Mouse (Mus musculus) kidney, embryonic 15.5 days (tissue): ENCODE measurements around the gene Ackr3. TPM values are rescaled to one million over a fixed set of nuclear protein-coding genes. Genes with fewer than 3 reads are reported as not detected.

ENCODE experiments used
- ATAC-seq: fragments of 200-750 bp; cut with Nextera tagmentation; replicated peaks from 2 replicates; pipeline ENCODE4 v1.8.0; 2017; ENCODE audit warnings: moderate TSS enrichment; ENCODE audit not compliant: low FRiP score
- H3K27ac ChIP-seq: fragments of 300-500 bp; sonication (generic); 2 replicates; pipeline ENCODE4 v1.5.1; 2015; ENCODE audit warnings: mild to moderate bottlenecking, inconsistent platforms
- H3K27me3 ChIP-seq: fragments of 300-500 bp; sonication (generic); 2 replicates; pipeline ENCODE4 v1.6.1; 2015; ENCODE audit warnings: inconsistent platforms
- H3K36me3 ChIP-seq: fragments of 300-500 bp; sonication (generic); 2 replicates; pipeline ENCODE4 v1.6.1; 2015; ENCODE audit warnings: inconsistent platforms
- H3K4me1 ChIP-seq: fragments of 300-500 bp; sonication (generic); 2 replicates; pipeline ENCODE4 v1.6.1; 2015; ENCODE audit warnings: inconsistent platforms
- H3K4me2 ChIP-seq: fragments of 300-500 bp; sonication (generic); 2 replicates; pipeline ENCODE4 v1.6.1; 2015; ENCODE audit warnings: moderate library complexity, mild to moderate bottlenecking, inconsistent platforms
- H3K4me3 ChIP-seq: fragments of 300-500 bp; sonication (generic); replicated peaks from 2 replicates; pipeline ENCODE4 v1.5.1; 2015; ENCODE audit warnings: mild to moderate bottlenecking, inconsistent platforms
- H3K9ac ChIP-seq: fragments of 300-500 bp; sonication (generic); 2 replicates; pipeline ENCODE4 v1.6.1; 2015; ENCODE audit warnings: mild to moderate bottlenecking, inconsistent platforms
- H3K9me3 ChIP-seq: fragments of 300-500 bp; sonication (generic); replicated peaks from 2 replicates; pipeline ENCODE4 v1.6.1; 2016; ENCODE audit warnings: inconsistent platforms
- WGBS: fragments of 180-500 bp; shearing (Covaris S2); methylation state at CpG from one replicate; pipeline ENCODE4 v1.1.7; 2015; ENCODE audit warnings: mixed read lengths; 5-methylcytosine and 5-hydroxymethylcytosine counted together
- polyA plus RNA-seq: library from polyadenylated mRNA; unstranded; fragments of >200 nt; fragmentation: Nextera tagmentation; extraction: Ambion mirVana; gene quantifications from 2 replicates; pipeline ENCODE4 v1.2.1, GENCODE M21; 2015

Ackr3 gene
- polyA plus RNA-seq, 1 experiment from 2014 or later = 46.8 TPM

- ATAC-seq = no peak
- Histone ChIP-seq H3K27ac (no peak overlapping the region), H3K9me3 (no peaks in the 10 kb centered on the region), H3K36me3 (no peaks in the 10 kb centered on the region), H3K4me1 (no peaks in the 10 kb centered on the region), H3K4me3 (no peak overlapping the region), H3K4me2 (no peak overlapping the region), H3K9ac (no peak overlapping the region), H3K27me3 (peaks cover 7% of the 10 kb centered on the region; the same call in 1 of the 2 replicates)
- WGBS = 78% methylated on average over 12 of the region's 12 CpGs
Measured at GRCm38 (mm10) chr1:90180966-90181699, 22.6 kb upstream of the Ackr3 start.

GRCm38 (mm10) chr1:90182521-90182920 lies 21.3 kb upstream of the Ackr3 start:
- H3K36me3 ChIP-seq = no peaks in the 10 kb centered on the region
- H3K9ac ChIP-seq = no peak overlapping the region
- ATAC-seq = no peak
- WGBS = 82% methylated on average over 5 of the region's 5 CpGs
- no peak overlapping the region for H3K4me2 ChIP-seq
- no peak overlapping the region for H3K27ac ChIP-seq
- H3K4me3 ChIP-seq = no peak overlapping the region
- H3K27me3 ChIP-seq = peaks cover 7% of the 10 kb centered on the region; the same call in 1 of the 2 replicates
- no peaks in the 10 kb centered on the region for H3K9me3 ChIP-seq
- no peaks in the 10 kb centered on the region for H3K4me1 ChIP-seq

GRCm38 (mm10) chr1:90183602-90184001 lies 20.2 kb upstream of the Ackr3 start:
- 53% methylated on average over 6 of the region's 6 CpGs for WGBS
- no peaks in the 10 kb centered on the region for H3K36me3 ChIP-seq
- peaks cover 7% of the 10 kb centered on the region; the same call in 1 of the 2 replicates for H3K27me3 ChIP-seq
- no peaks in the 10 kb centered on the region for H3K9me3 ChIP-seq
- H3K4me2 ChIP-seq = no peak overlapping the region
- H3K4me3 ChIP-seq = no peak overlapping the region
- H3K9ac ChIP-seq = no peak overlapping the region
- no peak for ATAC-seq
- no peak overlapping the region for H3K27ac ChIP-seq
- H3K4me1 ChIP-seq = no peaks in the 10 kb centered on the region

GRCm38 (mm10) chr1:90186173-90186572 lies 17.6 kb upstream of the Ackr3 start:
- no peak overlapping the region for H3K9ac ChIP-seq
- H3K4me1 ChIP-seq = no peaks in the 10 kb centered on the region
- ATAC-seq = no peak
- no peaks in the 10 kb centered on the region for H3K36me3 ChIP-seq
- no peaks in the 10 kb centered on the region for H3K9me3 ChIP-seq
- 69% methylated on average over 4 of the region's 4 CpGs for WGBS
- peaks cover 7% of the 10 kb centered on the region; the same call in 1 of the 2 replicates for H3K27me3 ChIP-seq
- H3K4me3 ChIP-seq = no peak overlapping the region
- H3K4me2 ChIP-seq = no peak overlapping the region
- H3K27ac ChIP-seq = no peak overlapping the region

- Histone ChIP-seq H3K4me2 (no peak overlapping the region), H3K9ac (no peak overlapping the region), H3K36me3 (no peaks in the 10 kb centered on the region), H3K4me3 (no peak overlapping the region), H3K4me1 (no peaks in the 10 kb centered on the region), H3K9me3 (no peaks in the 10 kb centered on the region), H3K27me3 (peaks cover 7% of the 10 kb centered on the region; the same call in 1 of the 2 replicates), H3K27ac (no peak overlapping the region)
- ATAC-seq = no peak
- 84% methylated on average over 5 of the region's 5 CpGs for WGBS
Measured at GRCm38 (mm10) chr1:90186874-90187273, 16.9 kb upstream of the Ackr3 start.

- Histone ChIP-seq H3K27me3 (peaks cover 7% of the 10 kb centered on the region; the same call in 1 of the 2 replicates), H3K4me2 (no peak overlapping the region), H3K9me3 (no peaks in the 10 kb centered on the region), H3K4me3 (no peak overlapping the region), H3K4me1 (no peaks in the 10 kb centered on the region), H3K9ac (no peak overlapping the region), H3K27ac (no peak overlapping the region), H3K36me3 (no peaks in the 10 kb centered on the region)
- ATAC-seq = no peak
- 95% methylated on average over 6 of the region's 6 CpGs for WGBS
Measured at GRCm38 (mm10) chr1:90189046-90189445, 14.7 kb upstream of the Ackr3 start.

- Histone ChIP-seq H3K4me2 (no peak overlapping the region), H3K27me3 (peaks cover 16% of the 10 kb centered on the region; the same call in 1 of the 2 replicates), H3K9me3 (no peaks in the 10 kb centered on the region), H3K27ac (no peak overlapping the region), H3K36me3 (no peaks in the 10 kb centered on the region), H3K4me1 (peaks cover 36% of the 10 kb centered on the region), H3K9ac (no peak overlapping the region), H3K4me3 (no peak overlapping the region)
- WGBS = 79% methylated on average over 5 of the region's 5 CpGs
- no peak for ATAC-seq
Measured at GRCm38 (mm10) chr1:90201246-90201645, 2.5 kb upstream of the Ackr3 start.

- Histone ChIP-seq H3K9me3 (no peaks in the 10 kb centered on the region), H3K4me3 (no peak overlapping the region), H3K27me3 (peaks cover 16% of the 10 kb centered on the region; the same call in 1 of the 2 replicates), H3K9ac (no peak overlapping the region), H3K27ac (no peak overlapping the region), H3K4me1 (peaks cover 40% of the 10 kb centered on the region), H3K36me3 (no peaks in the 10 kb centered on the region), H3K4me2 (no peak overlapping the region)
- WGBS = 57% methylated on average over 2 of the region's 2 CpGs
- ATAC-seq = no peak
Measured at GRCm38 (mm10) chr1:90201655-90202054, 2.1 kb upstream of the Ackr3 start.

- peak overlapping the region; percentile 11; the same call in 1 of the 2 replicates for H3K4me3 ChIP-seq
- H3K36me3 ChIP-seq = no peaks in the 10 kb centered on the region
- ATAC-seq = peak; percentile 61
- peaks cover 48% of the 10 kb centered on the region for H3K4me1 ChIP-seq
- no peaks in the 10 kb centered on the region for H3K9me3 ChIP-seq
- peak overlapping the region; percentile 59 for H3K4me2 ChIP-seq
- H3K27ac ChIP-seq = peak overlapping the region; percentile 59
- WGBS = 15% methylated on average over 23 of the region's 23 CpGs
- no peak overlapping the region for H3K9ac ChIP-seq
- peaks cover 16% of the 10 kb centered on the region; the same call in 1 of the 2 replicates for H3K27me3 ChIP-seq
Measured at GRCm38 (mm10) chr1:90202207-90202978, 1.4 kb upstream of the Ackr3 start.

- H3K27ac ChIP-seq = peak overlapping the region; percentile 59; the same call in 1 of the 2 replicates
- 11% methylated on average over 11 of the region's 11 CpGs for WGBS
Measured at GRCm38 (mm10) chr1:90203341-90203740, 439 bp upstream of the Ackr3 start.

GRCm38 (mm10) chr1:90204821-90205220 lies 1.0 kb downstream of the Ackr3 start:
- H3K4me1 ChIP-seq = peaks cover 71% of the 10 kb centered on the region

More at GRCm38 (mm10) chr1:90203341-90203740, 439 bp upstream of the Ackr3 start:
- Histone ChIP-seq H3K36me3 (no peaks in the 10 kb centered on the region), H3K4me3 (peak overlapping the region; percentile 60), H3K9ac (no peak overlapping the region), H3K9me3 (no peaks in the 10 kb centered on the region), H3K27me3 (peaks cover 16% of the 10 kb centered on the region; the same call in 1 of the 2 replicates), H3K4me1 (peaks cover 57% of the 10 kb centered on the region), H3K4me2 (peak overlapping the region; percentile 59)
- no peak for ATAC-seq

GRCm38 (mm10) chr1:90205223-90205622 lies 1.4 kb downstream of the Ackr3 start:
- 2% methylated on average over 6 of the region's 6 CpGs for WGBS
- Histone ChIP-seq H3K4me3 (peak overlapping the region; percentile 60), H3K36me3 (peaks cover 5% of the 10 kb centered on the region; the same call in 1 of the 2 replicates), H3K4me2 (peak overlapping the region; percentile 59), H3K27me3 (peaks cover 16% of the 10 kb centered on the region; the same call in 1 of the 2 replicates), H3K9ac (peak overlapping the region; percentile 73), H3K9me3 (no peaks in the 10 kb centered on the region), H3K4me1 (peaks cover 75% of the 10 kb centered on the region), H3K27ac (peak overlapping the region; percentile 80)
- peak; percentile 44; the same call in 1 of the 2 replicates for ATAC-seq

More at GRCm38 (mm10) chr1:90204821-90205220, 1.0 kb downstream of the Ackr3 start:
- peak overlapping the region; percentile 59 for H3K4me2 ChIP-seq
- H3K4me3 ChIP-seq = peak overlapping the region; percentile 60
- H3K9ac ChIP-seq = peak overlapping the region; percentile 73
- peaks cover 16% of the 10 kb centered on the region; the same call in 1 of the 2 replicates for H3K27me3 ChIP-seq
- H3K27ac ChIP-seq = peak overlapping the region; percentile 80
- H3K36me3 ChIP-seq = peaks cover 1% of the 10 kb centered on the region; the same call in 1 of the 2 replicates
- H3K9me3 ChIP-seq = no peaks in the 10 kb centered on the region
- ATAC-seq = no peak
- 43% methylated on average over 1 of the region's 1 CpGs for WGBS
